Mouse (Mus musculus): ENCODE data around the gene Sec11a. TPM values are rescaled to one million over a fixed set of nuclear protein-coding genes. Genes with fewer than 3 reads are reported as not detected.
"Not testable (repeated sequence)": the region's sequence is repeated elsewhere in the genome, so short reads cannot be mapped to it uniquely, and the experiment has no call there.

The Sec11a gene
- total RNA-seq, 1 experiment: 171 TPM

GRCm38 (mm10) chr7:80936617-80937303, 10.8 kb downstream of the Sec11a start:
- DNase-seq (ENCODE audit: low read depth, low spot score); H3K9me3 ChIP-seq (ENCODE audit: control insufficient read depth, insufficient read depth, low read depth, low read length); H3K27ac ChIP-seq (ENCODE audit: insufficient read depth, low read depth, low read length, poor library complexity, severe bottlenecking); H3K4me1 ChIP-seq (ENCODE audit: control insufficient read depth in 2 of 2, insufficient read depth in 2 of 2, low read length in 2 of 2, poor library complexity in 1 of 2); in situ Hi-C loops (cut with MboI; ENCODE audit: low sequenced_read_pairs in 2 of 2, unreplicated experiment in 2 of 2); H3K36me3 ChIP-seq (ENCODE audit: control insufficient read depth, insufficient read depth, low read length, poor library complexity, severe bottlenecking); H3K4me3 ChIP-seq (ENCODE audit: insufficient read depth in 1 of 2, low read depth in 1 of 2, low read length in 2 of 2, poor library complexity in 1 of 2, severe bottlenecking in 1 of 2); H3K9ac ChIP-seq (ENCODE audit: insufficient read depth, low read depth, low read length, poor library complexity, severe bottlenecking): not testable (repeated sequence)

- peaks cover 6% of the 10 kb centered on the region for H3K36me3 ChIP-seq (ENCODE audit: control insufficient read depth, insufficient read depth, low read length, poor library complexity, severe bottlenecking)
- TF ChIP-seq CHD2 (IDR thresholded peaks at IDR 0.05; ENCODE audit: low read depth, low read length): no peak
- in situ Hi-C loops (cut with MboI; ENCODE audit: low sequenced_read_pairs in 2 of 2, unreplicated experiment in 2 of 2): no loop called here
Observed at GRCm38 (mm10) chr7:80935834-80936233, 11.7 kb downstream of the Sec11a start.

GRCm38 (mm10) chr7:80932777-80933176, 14.8 kb downstream of the Sec11a start:
- TF ChIP-seq CHD2 (IDR thresholded peaks at IDR 0.05; ENCODE audit: low read depth, low read length) (no peak), MAFK (IDR thresholded peaks at IDR 0.05; ENCODE audit: insufficient read depth, low read depth, low read length) (no peak), ZNF384 (IDR thresholded peaks at IDR 0.05; ENCODE audit: low read depth, low read length) (no peak), HCFC1 (IDR thresholded peaks at IDR 0.05; ENCODE audit: borderline replicate concordance, insufficient read depth, low read length) (no peak), ZC3H11A (IDR thresholded peaks at IDR 0.05; ENCODE audit: borderline replicate concordance, low read depth, low read length) (no peak)
- Histone ChIP-seq H3K27ac (ENCODE audit: insufficient read depth, low read depth, low read length, poor library complexity, severe bottlenecking) (no peak overlapping the region), H3K9me3 (ENCODE audit: control insufficient read depth, insufficient read depth, low read depth, low read length) (no peaks in the 10 kb centered on the region), H3K4me3 (ENCODE audit: insufficient read depth in 1 of 2, low read depth in 1 of 2, low read length in 2 of 2, poor library complexity in 1 of 2, severe bottlenecking in 1 of 2) (no peak overlapping the region), H3K36me3 (ENCODE audit: control insufficient read depth, insufficient read depth, low read length, poor library complexity, severe bottlenecking) (peaks cover 6% of the 10 kb centered on the region), H3K4me1 (ENCODE audit: control insufficient read depth in 2 of 2, insufficient read depth in 2 of 2, low read length in 2 of 2, poor library complexity in 1 of 2) (no peaks in the 10 kb centered on the region), H3K9ac (ENCODE audit: insufficient read depth, low read depth, low read length, poor library complexity, severe bottlenecking) (no peak overlapping the region)
- DNase-seq (ENCODE audit: low read depth, low spot score): no peak
- in situ Hi-C loops (cut with MboI; ENCODE audit: low sequenced_read_pairs in 2 of 2, unreplicated experiment in 2 of 2): no loop called here

More at GRCm38 (mm10) chr7:80935834-80936233, 11.7 kb downstream of the Sec11a start:
- H3K4me3 ChIP-seq (ENCODE audit: insufficient read depth in 1 of 2, low read depth in 1 of 2, low read length in 2 of 2, poor library complexity in 1 of 2, severe bottlenecking in 1 of 2): no peak overlapping the region
- no peaks in the 10 kb centered on the region for H3K9me3 ChIP-seq (ENCODE audit: control insufficient read depth, insufficient read depth, low read depth, low read length)
- no peak overlapping the region for H3K27ac ChIP-seq (ENCODE audit: insufficient read depth, low read depth, low read length, poor library complexity, severe bottlenecking)
- DNase-seq (ENCODE audit: low read depth, low spot score): no peak
- H3K9ac ChIP-seq (ENCODE audit: insufficient read depth, low read depth, low read length, poor library complexity, severe bottlenecking): no peak overlapping the region
- H3K4me1 ChIP-seq (ENCODE audit: control insufficient read depth in 2 of 2, insufficient read depth in 2 of 2, low read length in 2 of 2, poor library complexity in 1 of 2): no peaks in the 10 kb centered on the region

- DNase-seq (ENCODE audit: low read depth, low spot score): no peak
- H3K9ac ChIP-seq (ENCODE audit: insufficient read depth, low read depth, low read length, poor library complexity, severe bottlenecking): no peak overlapping the region
- peaks cover 7% of the 10 kb centered on the region for H3K36me3 ChIP-seq (ENCODE audit: control insufficient read depth, insufficient read depth, low read length, poor library complexity, severe bottlenecking)
- H3K4me3 ChIP-seq (ENCODE audit: insufficient read depth in 1 of 2, low read depth in 1 of 2, low read length in 2 of 2, poor library complexity in 1 of 2, severe bottlenecking in 1 of 2): no peak overlapping the region
- no peaks in the 10 kb centered on the region for H3K4me1 ChIP-seq (ENCODE audit: control insufficient read depth in 2 of 2, insufficient read depth in 2 of 2, low read length in 2 of 2, poor library complexity in 1 of 2)
- in situ Hi-C loops (cut with MboI; ENCODE audit: low sequenced_read_pairs in 2 of 2, unreplicated experiment in 2 of 2): no loop called here
- no peaks in the 10 kb centered on the region for H3K9me3 ChIP-seq (ENCODE audit: control insufficient read depth, insufficient read depth, low read depth, low read length)
- no peak overlapping the region for H3K27ac ChIP-seq (ENCODE audit: insufficient read depth, low read depth, low read length, poor library complexity, severe bottlenecking)
- no peak for TF ChIP-seq ZC3H11A (IDR thresholded peaks at IDR 0.05; ENCODE audit: borderline replicate concordance, low read depth, low read length)
- no peak for TF ChIP-seq ZNF384 (IDR thresholded peaks at IDR 0.05; ENCODE audit: low read depth, low read length)
- no peak for TF ChIP-seq MAFK (IDR thresholded peaks at IDR 0.05; ENCODE audit: insufficient read depth, low read depth, low read length)
- TF ChIP-seq HCFC1 (IDR thresholded peaks at IDR 0.05; ENCODE audit: borderline replicate concordance, insufficient read depth, low read length): no peak
Observed at GRCm38 (mm10) chr7:80931618-80932207, 15.9 kb downstream of the Sec11a start.

- Histone ChIP-seq H3K27ac (ENCODE audit: insufficient read depth, low read depth, low read length, poor library complexity, severe bottlenecking) (no peak overlapping the region), H3K9me3 (ENCODE audit: control insufficient read depth, insufficient read depth, low read depth, low read length) (no peaks in the 10 kb centered on the region), H3K4me3 (ENCODE audit: insufficient read depth in 1 of 2, low read depth in 1 of 2, low read length in 2 of 2, poor library complexity in 1 of 2, severe bottlenecking in 1 of 2) (no peak overlapping the region), H3K4me1 (ENCODE audit: control insufficient read depth in 2 of 2, insufficient read depth in 2 of 2, low read length in 2 of 2, poor library complexity in 1 of 2) (peaks cover 0 to 7% of the 10 kb centered on the region in 2 experiments; a peak in 1 of 4 replicates), H3K36me3 (ENCODE audit: control insufficient read depth, insufficient read depth, low read length, poor library complexity, severe bottlenecking) (peaks cover 9% of the 10 kb centered on the region), H3K9ac (ENCODE audit: insufficient read depth, low read depth, low read length, poor library complexity, severe bottlenecking) (no peak overlapping the region)
- TF ChIP-seq ZC3H11A (IDR thresholded peaks at IDR 0.05; ENCODE audit: borderline replicate concordance, low read depth, low read length): no peak
- TF ChIP-seq CHD2 (IDR thresholded peaks at IDR 0.05; ENCODE audit: low read depth, low read length): no peak
- TF ChIP-seq ZNF384 (IDR thresholded peaks at IDR 0.05; ENCODE audit: low read depth, low read length): no peak
- no peak for TF ChIP-seq MAFK (IDR thresholded peaks at IDR 0.05; ENCODE audit: insufficient read depth, low read depth, low read length)
- no peak for TF ChIP-seq HCFC1 (IDR thresholded peaks at IDR 0.05; ENCODE audit: borderline replicate concordance, insufficient read depth, low read length)
- no peak for DNase-seq (ENCODE audit: low read depth, low spot score)
- in situ Hi-C loops (cut with MboI; ENCODE audit: low sequenced_read_pairs in 2 of 2, unreplicated experiment in 2 of 2): no loop called here
Observed at GRCm38 (mm10) chr7:80923165-80923564, 24.4 kb downstream of the Sec11a start.
